ENCODE assay signal across 9 mouse cellular contexts in the genomic region with DNA sequence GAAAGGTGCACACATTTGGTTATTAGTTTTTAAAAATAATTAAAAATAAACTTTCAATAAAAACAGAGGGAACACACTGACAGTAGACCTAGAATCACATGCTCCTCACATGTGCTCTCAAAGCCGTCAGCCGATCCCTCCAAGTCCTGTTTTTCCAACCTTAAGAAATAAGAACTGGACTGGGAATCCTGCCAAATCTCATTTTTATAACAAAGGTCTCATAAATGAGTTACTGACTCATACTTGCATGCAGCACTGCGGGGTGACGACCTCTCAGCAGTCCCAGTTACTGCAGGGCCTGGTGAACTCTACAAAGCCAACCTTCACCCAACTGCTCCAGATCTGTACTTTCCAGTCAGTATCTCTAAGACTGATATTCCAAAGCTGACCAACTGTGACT. TPM values are rescaled to one million over a fixed set of nuclear protein-coding genes. Genes with fewer than 3 reads are reported as not detected.
DNase-seq lines count a peak whose midpoint lies in the region; ATAC-seq and TF ChIP-seq lines count a peak whose summit lies in the region.
"Had no signal": no experiment of that assay in that cellular context is flagged by ENCODE, and none has a peak within 500 bp of the region (broad histone marks: within the 10 kb centered on the region; RNA-seq: fewer than 3 reads in every experiment).

No protein-coding gene starts in this region.

- no peak overlapping the region for H3K4me2 ChIP-seq in midbrain, embryonic 14.5 days (ENCODE audit: low read length)
- no peak overlapping the region for H3K4me2 ChIP-seq in midbrain, embryonic 13.5 days (replicated peaks)
- H3K4me2 ChIP-seq: liver, embryonic 13.5 days had no signal

- no peak for TF ChIP-seq CTCF in small intestine, adult 2 months (IDR thresholded peaks at IDR 0.05; ENCODE audit: extremely low read depth, insufficient read length, insufficient replicate concordance, low read depth, low read length)
- no peak for TF ChIP-seq CTCF in thymus, adult 2 months (IDR thresholded peaks at IDR 0.05; ENCODE audit: borderline replicate concordance, control insufficient read depth, extremely low read depth, insufficient read depth, low read length, poor library complexity)

- H3K36me3 ChIP-seq in midbrain, embryonic 14.5 days (ENCODE audit: control insufficient read depth, insufficient read depth, low read length), result no peaks in the 10 kb centered on the region
- peaks cover 12% of the 10 kb centered on the region for H3K36me3 ChIP-seq in midbrain, embryonic 13.5 days
- no peaks in the 10 kb centered on the region; the same call in 1 of the 2 replicates for H3K36me3 ChIP-seq in small intestine, adult 2 months (ENCODE audit: control insufficient read depth, insufficient read depth, low read length)
- H3K36me3 ChIP-seq in thymus, adult 2 months (ENCODE audit: control insufficient read depth, insufficient read depth, low read length), result no peaks in the 10 kb centered on the region
- H3K36me3 ChIP-seq: liver, embryonic 13.5 days had no signal

- H3K9ac ChIP-seq in midbrain, embryonic 14.5 days (replicated peaks; ENCODE audit: low read length), result no peak overlapping the region
- no peak overlapping the region for H3K9ac ChIP-seq in midbrain, embryonic 13.5 days (replicated peaks)
- H3K9ac ChIP-seq: liver, embryonic 13.5 days had no signal

- no peaks in the 10 kb centered on the region for H3K27me3 ChIP-seq in midbrain, embryonic 14.5 days (ENCODE audit: control insufficient read depth, insufficient read depth, low read length)
- no peaks in the 10 kb centered on the region for H3K27me3 ChIP-seq in midbrain, embryonic 13.5 days
- H3K27me3 ChIP-seq in small intestine, adult 2 months (ENCODE audit: control insufficient read depth, insufficient read depth, low read length), result no peaks in the 10 kb centered on the region
- no peaks in the 10 kb centered on the region for H3K27me3 ChIP-seq in thymus, adult 2 months (ENCODE audit: control insufficient read depth, insufficient read depth, low read length)
- H3K27me3 ChIP-seq: liver, embryonic 13.5 days had no signal

- no peak for TF ChIP-seq POLR2A in small intestine, adult 2 months (IDR thresholded peaks at IDR 0.05; ENCODE audit: low read depth, low read length)
- TF ChIP-seq POLR2A in thymus, adult 2 months (IDR thresholded peaks at IDR 0.05; ENCODE audit: control insufficient read depth, extremely low read depth, insufficient read depth, low read length, poor library complexity), result no peak

- H3K4me3 ChIP-seq in midbrain, embryonic 14.5 days (replicated peaks; ENCODE audit: low read depth, low read length), result no peak overlapping the region
- no peak overlapping the region for H3K4me3 ChIP-seq in midbrain, embryonic 13.5 days (replicated peaks)
- no peak overlapping the region for H3K4me3 ChIP-seq in small intestine, adult 2 months (ENCODE audit: low read depth, low read length)
- no peak overlapping the region for H3K4me3 ChIP-seq in thymus, adult 2 months (ENCODE audit: control insufficient read depth, insufficient read depth, low read length)
- H3K4me3 ChIP-seq: liver, embryonic 13.5 days had no signal

- no peak for ATAC-seq in midbrain, embryonic 14.5 days (ENCODE audit: low FRiP score, low TSS enrichment)
- no peak for ATAC-seq in midbrain, embryonic 13.5 days

- H3K9me3 ChIP-seq in midbrain, embryonic 14.5 days (ENCODE audit: control insufficient read depth, low read length), result no peaks in the 10 kb centered on the region
- no peaks in the 10 kb centered on the region for H3K9me3 ChIP-seq in midbrain, embryonic 13.5 days
- H3K9me3 ChIP-seq: liver, embryonic 13.5 days had no signal

- H3K27ac ChIP-seq in midbrain, embryonic 14.5 days (replicated peaks; ENCODE audit: low read depth, low read length), result no peak overlapping the region
- no peak overlapping the region for H3K27ac ChIP-seq in midbrain, embryonic 13.5 days
- H3K27ac ChIP-seq in small intestine, adult 2 months (ENCODE audit: insufficient read depth, low read depth, low read length), result peak overlapping the region; percentile 56
- no peak overlapping the region for H3K27ac ChIP-seq in thymus, adult 2 months (ENCODE audit: control insufficient read depth, insufficient read depth, low read length)
- H3K27ac ChIP-seq: liver, embryonic 13.5 days had no signal

- DNase-seq in adrenal gland, adult 2 months, result peak; percentile 77
- no peak for DNase-seq in adrenal gland, adult 18-20 months (ENCODE audit: low spot score in 2 of 2)
- peak; percentile 46 for DNase-seq in midbrain, embryonic 14.5 days
- DNase-seq in kidney, adult 8-10 months, result peak; percentile 77 to 88
- DNase-seq in thymus, adult 2 months, result no peak
- no peak for DNase-seq in thymus, postnatal 36 days
- DNase-seq: liver, embryonic 13.5 days had no signal

- WGBS in midbrain, embryonic 14.5 days, result 60% methylated on average over 4 of the region's 4 CpGs
- 65% methylated on average over 4 of the region's 4 CpGs for WGBS in midbrain, embryonic 13.5 days
- 18% methylated on average over 4 of the region's 4 CpGs for WGBS in small intestine, adult 2 months
- 91% methylated on average over 4 of the region's 4 CpGs for WGBS in thymus, adult 2 months

- no peaks in the 10 kb centered on the region for H3K4me1 ChIP-seq in midbrain, embryonic 14.5 days (ENCODE audit: control insufficient read depth, insufficient read depth, low read length)
- H3K4me1 ChIP-seq in midbrain, embryonic 13.5 days (replicated peaks), result peaks cover 21% of the 10 kb centered on the region
- H3K4me1 ChIP-seq in small intestine, adult 2 months (ENCODE audit: control insufficient read depth, insufficient read depth, insufficient read length, low read length), result peaks cover 19% of the 10 kb centered on the region
- H3K4me1 ChIP-seq in thymus, adult 2 months (replicated peaks; ENCODE audit: control insufficient read depth, insufficient read depth, low read length), result no peaks in the 10 kb centered on the region

RNA-seq across cellular contexts. Expression of a gene that starts 58.5 kb away (rescaled TPM):
- 100 to 1,000 TPM; 249 to 315 TPM for total RNA-seq in adrenal gland, adult 2 months (2021)
- 40.5 and 53.8 TPM in 2 replicates for polyA plus RNA-seq in adrenal gland, adult 2 months (2012; rRNA removed)
- 100 to 1,000 TPM; 265 to 300 TPM for total RNA-seq in adrenal gland, adult 18-20 months (2021)
- polyA plus RNA-seq in midbrain, embryonic 14.5 days (2014; fragmentation: Nextera tagmentation; extraction: Ambion mirVana), result 152 and 181 TPM in 2 replicates
- 121 and 136 TPM in 2 replicates for polyA plus RNA-seq in midbrain, embryonic 13.5 days (2015; fragmentation: Nextera tagmentation; extraction: Ambion mirVana)
- 21.4 and 43.1 TPM in 2 replicates for polyA plus RNA-seq in small intestine, adult 2 months (2012; rRNA removed)
- 48.2 and 48.5 TPM in 2 replicates for polyA plus RNA-seq in thymus, adult 2 months (2012; rRNA removed)

Comparison
In these comparisons a context has a peak if more than half of its experiments do, and no peak if none do; other contexts are left out.
1. DNase-seq: peak in adrenal gland, adult 2 months (single experiment), midbrain, embryonic 14.5 days (single experiment) and kidney, adult 8-10 months (2 of 2); none in adrenal gland, adult 18-20 months (0 of 2), thymus, adult 2 months (single experiment) and thymus, postnatal 36 days (0 of 2).